Mouse (Mus musculus) midbrain, postnatal 0 days (tissue): ENCODE measurements around the gene Zfp213. TPM values are rescaled to one million over a fixed set of nuclear protein-coding genes. Genes with fewer than 3 reads are reported as not detected.
"Not testable (repeated sequence)": the region's sequence is repeated elsewhere in the genome, so short reads cannot be mapped to it uniquely, and the experiment has no call there.

Experiments used
- ATAC-seq: fragments of 200-750 bp; cut with Nextera tagmentation; 2 replicates; pipeline ENCODE4 v1.8.0; 2017; ENCODE audit warnings: moderate number of reproducible peaks, mild to moderate bottlenecking, moderate TSS enrichment, moderate library complexity; ENCODE audit not compliant: low FRiP score
- DNase-seq: peaks from one replicate; pipeline ENCODE4 v3.0.0-alpha.2; 2015; ENCODE audit warnings: low spot score
- H3K27ac ChIP-seq: fragments of 300-500 bp; sonication (generic); 2 replicates; pipeline ENCODE4 v1.5.1; 2014; ENCODE audit warnings: low read depth, mild to moderate bottlenecking, low read length, mixed read lengths
- H3K27me3 ChIP-seq: fragments of 300-500 bp; sonication (generic); 2 replicates; pipeline ENCODE4 v1.6.1; 2014; ENCODE audit warnings: low read length, control low read depth, mixed read lengths; ENCODE audit not compliant: insufficient read depth
- H3K36me3 ChIP-seq: fragments of 300-500 bp; sonication (generic); 2 replicates; pipeline ENCODE4 v1.6.1; 2014; ENCODE audit warnings: low read length, control low read depth, mixed read lengths; ENCODE audit not compliant: insufficient read depth
- H3K4me1 ChIP-seq: fragments of 300-500 bp; sonication (generic); 2 replicates; pipeline ENCODE4 v1.6.1; 2014; ENCODE audit warnings: mild to moderate bottlenecking, control low read depth, antibody characterized with exemption, low read length, mixed read lengths; ENCODE audit not compliant: insufficient read depth
- H3K4me2 ChIP-seq: fragments of 300-500 bp; sonication (generic); 2 replicates; pipeline ENCODE4 v1.6.1; 2014; ENCODE audit warnings: low read depth, mild to moderate bottlenecking, low read length, mixed read lengths; ENCODE audit not compliant: poor library complexity, severe bottlenecking
- H3K4me3 ChIP-seq: fragments of 300-500 bp; sonication (generic); 2 replicates; pipeline ENCODE4 v1.5.1; 2014; ENCODE audit warnings: low read depth, mild to moderate bottlenecking, low read length, moderate library complexity
- H3K9ac ChIP-seq: fragments of 300-500 bp; sonication (generic); replicated peaks from 2 replicates; pipeline ENCODE4 v1.6.1; 2014; ENCODE audit warnings: mild to moderate bottlenecking, low read length, moderate library complexity, mixed read lengths; ENCODE audit not compliant: poor library complexity, severe bottlenecking
- H3K9me3 ChIP-seq: fragments of 300-500 bp; sonication (generic); 2 replicates; pipeline ENCODE4 v1.6.1; 2016; ENCODE audit warnings: low read length, control low read depth
- CTCF ChIP-seq: IDR thresholded peaks from 2 replicates; pipeline ENCODE4 v1.5.1; 2016; ENCODE audit warnings: antibody characterized with exemption, mild to moderate bottlenecking
- WGBS: fragments of 180-500 bp; shearing (Covaris S2); extraction: QIAGEN DNeasy Blood & Tissue Kit; methylation state at CpG from one replicate; pipeline ENCODE4 v1.1.7; 2014; 5-methylcytosine and 5-hydroxymethylcytosine counted together
- polyA plus RNA-seq: library from polyadenylated mRNA; unstranded; fragments of >200 nt; fragmentation: Nextera tagmentation; extraction: Ambion mirVana; gene quantifications from 2 replicates; pipeline ENCODE4 v1.2.1, GENCODE M21; 2015
- total RNA-seq: library from RNA; depleted of rRNA; stranded (reverse); fragments of >200 nt; gene quantifications from 2 replicates; pipeline ENCODE4 v1.2.3, GENCODE M21; 2014; rRNA removed

The Zfp213 gene
- total and polyA plus RNA-seq, 2 experiments from 2014 or later, result 10.0 to 16.9 TPM

DNA sequence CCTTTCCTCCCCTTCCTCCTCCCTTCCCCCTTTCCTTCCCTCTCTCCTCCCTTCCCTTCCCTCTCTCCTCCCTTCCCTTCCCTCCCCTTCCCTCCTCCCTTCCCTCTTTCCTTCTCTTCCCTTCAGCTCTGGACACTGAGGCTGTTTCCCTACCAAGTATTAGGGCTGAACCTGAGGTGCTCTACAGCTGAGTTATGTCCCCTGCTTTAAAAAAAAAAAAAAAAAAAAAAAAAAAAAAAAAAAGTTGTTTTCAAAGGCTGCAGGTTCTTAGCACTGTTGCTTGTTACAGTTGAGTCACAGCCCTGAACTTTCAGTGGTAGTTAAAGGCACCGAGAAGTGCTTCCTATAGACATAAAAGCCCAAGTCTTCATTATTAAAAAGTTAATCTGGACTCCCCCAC is 32.6 kb downstream of the Zfp213 start:
- H3K27me3 ChIP-seq, H3K4me2 ChIP-seq, H3K4me3 ChIP-seq, DNase-seq, H3K36me3 ChIP-seq, ATAC-seq, H3K27ac ChIP-seq, H3K9ac ChIP-seq, H3K9me3 ChIP-seq, H3K4me1 ChIP-seq: not testable (repeated sequence)
- 28% methylated on average over 1 of the region's 1 CpGs for WGBS

DNA sequence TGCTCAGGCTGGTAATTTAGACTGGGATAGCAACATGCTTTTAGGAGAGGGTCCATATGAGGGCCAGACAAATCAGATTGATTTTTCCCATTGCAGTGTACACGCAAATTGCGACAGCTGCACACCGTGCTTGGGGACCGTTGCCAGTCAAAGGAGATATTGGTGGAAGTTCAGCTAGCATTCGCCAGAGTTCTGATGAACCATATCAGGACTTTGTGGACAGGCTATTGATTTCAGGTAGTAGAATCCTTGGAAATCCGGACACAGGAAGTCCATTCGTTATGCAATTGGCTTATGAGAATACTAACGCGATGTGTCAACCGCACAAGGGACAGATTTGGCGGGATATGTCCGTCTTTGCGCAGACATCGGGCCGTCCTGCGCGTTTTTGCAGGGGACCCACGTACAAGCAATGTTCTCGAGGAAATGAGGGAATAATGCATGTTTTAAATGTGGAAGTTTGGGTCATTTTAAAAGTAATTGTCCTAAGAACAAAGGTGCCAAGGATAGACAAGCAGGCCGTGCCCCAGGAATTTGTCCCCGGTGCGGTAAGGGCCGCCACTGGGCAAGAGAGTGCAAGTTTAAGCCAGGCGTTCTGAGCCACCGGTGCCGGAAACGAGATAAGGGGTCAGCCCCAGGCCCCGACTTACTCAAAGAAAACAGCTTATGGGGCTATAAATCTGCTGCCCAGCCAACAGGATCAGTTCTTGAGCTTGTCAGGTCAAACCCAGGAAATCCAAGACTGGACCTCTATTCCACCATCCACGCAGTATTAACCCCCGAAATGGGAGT is 40.9 kb downstream of the Zfp213 start:
- H3K4me2 ChIP-seq, H3K9ac ChIP-seq, H3K36me3 ChIP-seq, H3K4me1 ChIP-seq, H3K27me3 ChIP-seq, H3K4me3 ChIP-seq, DNase-seq, H3K27ac ChIP-seq, H3K9me3 ChIP-seq, ATAC-seq: not testable (repeated sequence)
- 79% methylated on average over 30 of the region's 30 CpGs for WGBS

DNA sequence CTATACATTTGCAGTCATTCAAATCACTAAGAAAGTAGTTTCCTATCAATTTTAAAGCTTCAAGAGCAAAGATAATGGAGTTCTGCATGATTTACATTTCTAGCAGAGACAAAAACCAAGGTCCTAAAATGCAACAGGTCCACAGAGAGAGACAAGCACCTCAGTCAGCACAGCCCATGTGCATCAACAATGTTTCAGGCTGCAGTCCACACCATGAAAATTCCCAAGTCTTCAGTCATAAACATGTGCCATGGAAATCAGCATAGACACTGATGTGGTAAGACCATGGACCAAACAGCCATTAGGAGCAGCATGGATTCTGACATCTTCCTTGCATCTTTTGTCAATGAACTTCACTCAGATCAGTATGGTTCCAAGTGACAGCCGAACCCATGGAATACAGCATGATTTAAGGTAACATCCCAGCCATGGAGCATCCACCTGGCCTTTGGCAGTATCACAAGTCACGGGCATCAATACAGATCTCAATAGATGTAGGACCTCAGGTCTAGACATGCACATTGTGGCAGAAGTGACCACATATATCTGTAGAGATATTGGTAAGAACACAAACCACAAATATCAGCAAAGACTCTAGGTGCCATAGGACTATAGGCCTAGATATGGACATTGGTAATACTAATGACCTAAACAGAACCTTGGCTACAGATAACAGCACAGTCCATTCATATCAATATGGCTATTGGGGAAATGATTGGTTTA is 45.2 kb downstream of the Zfp213 start:
- Histone ChIP-seq H3K4me3 (no peak overlapping the region), H3K27me3 (no peaks in the 10 kb centered on the region), H3K9me3 (peaks cover 4% of the 10 kb centered on the region), H3K9ac (no peak overlapping the region), H3K27ac (no peak overlapping the region), H3K36me3 (no peaks in the 10 kb centered on the region), H3K4me2 (no peak overlapping the region), H3K4me1 (no peaks in the 10 kb centered on the region)
- 73% methylated on average over 2 of the region's 2 CpGs for WGBS
- peak; percentile 77 for ATAC-seq
- DNase-seq, result no peak
- no peak for TF ChIP-seq CTCF

Other genes starting within 250 kb of the Zfp213 start
- not detected in 2 replicates for gene Vmn2r115, start 220.5 kb downstream of the Zfp213 start, total RNA-seq
- not detected in 2 replicates for gene Vmn2r115, start 220.5 kb downstream of the Zfp213 start, polyA plus RNA-seq
- gene Vmn2r116, start 179.6 kb downstream of the Zfp213 start, total RNA-seq, result not detected in 2 replicates
- not detected in 2 replicates for gene Vmn2r116, start 179.6 kb downstream of the Zfp213 start, polyA plus RNA-seq
- gene Vmn2r117, start 84.5 kb downstream of the Zfp213 start, total RNA-seq, result not detected in 2 replicates
- gene Vmn2r117, start 84.5 kb downstream of the Zfp213 start, polyA plus RNA-seq, result not detected in 2 replicates
- gene Zfp13, start 35.2 kb upstream of the Zfp213 start, total RNA-seq, result 36.2 and 48.2 TPM in 2 replicates
- 23.3 and 26.3 TPM in 2 replicates for gene Zfp13, start 35.2 kb upstream of the Zfp213 start, polyA plus RNA-seq
- not detected in 2 replicates for gene Zscan10, start 36.6 kb upstream of the Zfp213 start, total RNA-seq
- gene Zscan10, start 36.6 kb upstream of the Zfp213 start, polyA plus RNA-seq, result not detected in 2 replicates
- gene Mmp25, start 81.0 kb upstream of the Zfp213 start, total RNA-seq, result 0.33 and 0.66 TPM in 2 replicates
- 0.98 and 1.0 TPM in 2 replicates for gene Mmp25, start 81.0 kb upstream of the Zfp213 start, polyA plus RNA-seq
- gene Bicdl2, start 96.3 kb upstream of the Zfp213 start, total RNA-seq, result not detected in 2 replicates
- 0.10 TPM in 1 of 2 replicates, not detected in the other for gene Bicdl2, start 96.3 kb upstream of the Zfp213 start, polyA plus RNA-seq
- gene Hcfc1r1, start 109.4 kb upstream of the Zfp213 start, total RNA-seq, result 87.3 and 194 TPM in 2 replicates
- 210 and 212 TPM in 2 replicates for gene Hcfc1r1, start 109.4 kb upstream of the Zfp213 start, polyA plus RNA-seq
- 16.7 and 21.5 TPM in 2 replicates for gene Thoc6, start 109.6 kb upstream of the Zfp213 start, total RNA-seq
- gene Thoc6, start 109.6 kb upstream of the Zfp213 start, polyA plus RNA-seq, result 21.1 and 23.2 TPM in 2 replicates
- 3.9 and 4.2 TPM in 2 replicates for gene Tnfrsf12a, start 113.2 kb upstream of the Zfp213 start, total RNA-seq
- 3.3 TPM in 2 replicates for gene Tnfrsf12a, start 113.2 kb upstream of the Zfp213 start, polyA plus RNA-seq
- 0.60 and 0.99 TPM in 2 replicates for gene Cldn6, start 115.0 kb upstream of the Zfp213 start, total RNA-seq
- 0.31 and 0.56 TPM in 2 replicates for gene Cldn6, start 115.0 kb upstream of the Zfp213 start, polyA plus RNA-seq
- 0.19 and 0.55 TPM in 2 replicates for gene Cldn9, start 119.8 kb upstream of the Zfp213 start, total RNA-seq
- 0.25 TPM in 1 of 2 replicates, not detected in the other for gene Cldn9, start 119.8 kb upstream of the Zfp213 start, polyA plus RNA-seq
- gene 1520401A03Rik, start 158.5 kb upstream of the Zfp213 start, total RNA-seq, result 0.19 TPM in 1 of 2 replicates, not detected in the other
- 0.15 TPM in 1 of 2 replicates, not detected in the other for gene 1520401A03Rik, start 158.5 kb upstream of the Zfp213 start, polyA plus RNA-seq
- 18.3 and 18.4 TPM in 2 replicates for gene Pkmyt1, start 162.1 kb upstream of the Zfp213 start, total RNA-seq
- 18.0 and 18.3 TPM in 2 replicates for gene Pkmyt1, start 162.1 kb upstream of the Zfp213 start, polyA plus RNA-seq
- gene Paqr4, start 176.6 kb upstream of the Zfp213 start, total RNA-seq, result 83.6 and 103 TPM in 2 replicates
- 66.0 and 73.8 TPM in 2 replicates for gene Paqr4, start 176.6 kb upstream of the Zfp213 start, polyA plus RNA-seq
- 0.38 and 2.5 TPM in 2 replicates for gene Kremen2, start 181.6 kb upstream of the Zfp213 start, total RNA-seq
- gene Kremen2, start 181.6 kb upstream of the Zfp213 start, polyA plus RNA-seq, result 1.3 TPM in 2 replicates
- 248 and 253 TPM in 2 replicates for gene Flywch1, start 207.4 kb upstream of the Zfp213 start, total RNA-seq
- gene Flywch1, start 207.4 kb upstream of the Zfp213 start, polyA plus RNA-seq, result 188 TPM in 2 replicates
- gene Flywch2, start 221.8 kb upstream of the Zfp213 start, total RNA-seq, result 94.8 and 96.5 TPM in 2 replicates
- gene Flywch2, start 221.8 kb upstream of the Zfp213 start, polyA plus RNA-seq, result 128 and 133 TPM in 2 replicates
- 162 and 196 TPM in 2 replicates for gene Srrm2, start 226.3 kb upstream of the Zfp213 start, total RNA-seq
- gene Srrm2, start 226.3 kb upstream of the Zfp213 start, polyA plus RNA-seq, result 351 and 443 TPM in 2 replicates